Mouse (Mus musculus): Measurements from ENCODE around the gene R3hdm4.

DNA sequence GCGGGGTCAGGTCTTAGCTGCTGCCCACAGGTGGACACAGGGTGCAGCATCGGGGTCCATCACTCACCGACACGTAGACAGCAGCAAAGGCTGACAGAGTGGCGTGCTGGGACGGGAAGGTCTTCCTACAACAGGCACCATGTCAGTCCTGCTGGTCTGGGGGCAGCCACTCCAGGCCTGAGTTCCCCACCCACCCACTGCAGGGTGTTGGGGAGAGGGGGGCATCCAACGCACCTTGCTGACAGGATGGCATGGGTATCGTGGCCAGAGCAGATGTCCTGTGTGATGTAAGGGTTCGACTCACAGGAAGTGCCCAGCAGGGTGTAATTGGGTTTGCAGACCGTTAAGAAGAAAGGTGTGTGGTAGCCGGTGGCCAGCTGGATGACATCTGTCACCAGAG lies 54.4 kb downstream of the R3hdm4 start:
- TF ChIP-seq CTCF (IDR thresholded peaks at IDR 0.05; ENCODE audit: low read depth) (no peak), EP300 (IDR thresholded peaks at IDR 0.05; ENCODE audit: low read depth) (no peak)
